Mouse (Mus musculus) embryonic facial prominence, embryonic 10.5 days (tissue): ENCODE measurements around the gene Zfp639. TPM values are rescaled to one million over a fixed set of nuclear protein-coding genes. Genes with fewer than 3 reads are reported as not detected.

Source experiments
- DNase-seq: peaks from one replicate; pipeline ENCODE4 v3.0.0-alpha.2; 2017; ENCODE audit warnings: low spot score
- H3K27ac ChIP-seq: fragments of 300-500 bp; sonication (generic); replicated peaks from 2 replicates; pipeline ENCODE4 v1.5.1; 2016; ENCODE audit warnings: mild to moderate bottlenecking
- H3K27me3 ChIP-seq: fragments of 300-500 bp; sonication (generic); replicated peaks from 2 replicates; pipeline ENCODE4 v1.6.1; 2016; ENCODE audit warnings: low read depth, mild to moderate bottlenecking; ENCODE audit not compliant: poor library complexity, severe bottlenecking
- H3K36me3 ChIP-seq: fragments of 300-500 bp; sonication (generic); replicated peaks from 2 replicates; pipeline ENCODE4 v1.6.1; 2016; ENCODE audit warnings: mild to moderate bottlenecking, moderate library complexity
- H3K4me1 ChIP-seq: fragments of 300-500 bp; sonication (generic); 2 replicates; pipeline ENCODE4 v1.6.1; 2016
- H3K4me3 ChIP-seq: fragments of 300-500 bp; sonication (generic); 2 replicates; pipeline ENCODE4 v1.5.1; 2016; ENCODE audit warnings: mild to moderate bottlenecking, moderate library complexity
- H3K9me3 ChIP-seq: fragments of 300-500 bp; sonication (generic); 2 replicates; pipeline ENCODE4 v1.6.1; 2016; ENCODE audit warnings: mild to moderate bottlenecking
- WGBS: fragments of 180-500 bp; shearing (Covaris S2); methylation state at CpG from one replicate; pipeline ENCODE4 v1.1.7; 2016; 5-methylcytosine and 5-hydroxymethylcytosine counted together
- polyA plus RNA-seq: library from polyadenylated mRNA; unstranded; fragments of >200 nt; fragmentation: Nextera tagmentation; extraction: Ambion mirVana; gene quantifications from 2 replicates; pipeline ENCODE4 v1.2.1, GENCODE M21; 2016

The Zfp639 gene
- polyA plus RNA-seq, 1 experiment from 2014 or later = 40.7 TPM

DNA sequence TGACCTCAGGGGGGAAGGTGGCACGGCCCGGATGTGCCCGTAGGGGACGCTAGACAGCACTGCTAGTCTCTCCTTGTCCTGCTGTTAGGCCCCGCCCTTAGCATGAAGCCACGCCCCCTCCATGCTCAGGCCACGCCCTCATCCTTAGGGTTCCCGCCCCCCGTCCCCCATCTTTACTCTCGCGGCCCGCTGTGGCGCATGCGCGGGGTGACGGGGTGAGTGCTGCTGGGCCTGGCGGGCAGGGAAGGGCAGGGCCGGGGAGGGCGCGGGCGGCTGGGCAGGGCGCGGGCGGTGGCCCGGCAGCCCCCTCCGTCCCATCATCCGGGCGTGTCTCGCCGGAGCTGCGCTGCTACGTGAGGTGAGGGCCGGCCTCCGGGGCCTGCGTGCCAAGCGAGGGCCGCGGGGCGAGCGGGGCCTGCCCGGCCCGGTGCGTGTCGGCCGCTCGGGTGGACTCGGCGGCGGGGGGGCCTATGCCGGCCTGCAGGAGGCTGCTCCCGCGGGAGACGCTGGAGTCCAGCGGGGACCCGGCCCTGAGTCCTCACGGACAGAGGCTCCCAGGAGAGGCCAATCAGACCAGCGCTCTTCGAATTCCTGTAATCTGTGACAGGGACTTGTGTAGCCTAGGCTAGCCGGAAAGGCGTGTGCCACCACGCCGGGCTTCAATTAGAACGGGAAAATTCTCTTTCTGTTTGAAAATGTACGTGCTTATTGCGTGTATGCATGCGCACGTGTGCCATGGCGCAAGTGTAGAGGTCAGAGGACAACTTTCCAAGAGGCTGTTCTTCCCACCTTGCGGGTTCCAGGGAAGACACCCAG, 524 bp downstream of the Zfp639 start:
- H3K4me3 ChIP-seq = peak overlapping the region; percentile 87
- DNase-seq = peak; percentile 98
- no peaks in the 10 kb centered on the region for H3K9me3 ChIP-seq
- WGBS = under 1% methylated on average over 67 of the region's 69 CpGs
- H3K27ac ChIP-seq = peak overlapping the region; percentile 94
- H3K27me3 ChIP-seq = no peaks in the 10 kb centered on the region
- peaks cover 35% of the 10 kb centered on the region for H3K4me1 ChIP-seq
- peaks cover 23% of the 10 kb centered on the region for H3K36me3 ChIP-seq

DNA sequence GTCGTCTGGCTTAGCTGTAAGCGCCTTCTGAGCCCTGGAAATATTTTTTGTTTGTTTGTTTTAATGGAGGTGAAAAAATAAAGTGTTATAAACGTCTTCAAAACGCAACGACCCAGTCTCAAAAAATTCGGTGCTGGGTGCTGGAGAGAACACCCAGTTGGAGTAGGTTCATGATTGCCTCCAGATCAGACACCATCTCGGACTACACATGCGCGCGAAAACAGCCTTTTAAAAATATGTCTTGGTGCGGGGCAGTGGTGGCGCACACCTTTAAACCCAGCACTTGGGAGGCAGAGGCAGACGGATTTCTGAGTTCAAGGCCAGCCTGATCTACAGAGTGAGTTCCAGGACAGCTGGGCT, 1.1 kb downstream of the Zfp639 start:
- WGBS = 8% methylated on average over 13 of the region's 13 CpGs
- H3K27ac ChIP-seq = peak overlapping the region; percentile 94
- peak overlapping the region; percentile 87 for H3K4me3 ChIP-seq
- no peaks in the 10 kb centered on the region for H3K9me3 ChIP-seq
- no peak for DNase-seq
- H3K36me3 ChIP-seq = peaks cover 28% of the 10 kb centered on the region
- peaks cover 35% of the 10 kb centered on the region for H3K4me1 ChIP-seq
- H3K27me3 ChIP-seq = no peaks in the 10 kb centered on the region

DNA sequence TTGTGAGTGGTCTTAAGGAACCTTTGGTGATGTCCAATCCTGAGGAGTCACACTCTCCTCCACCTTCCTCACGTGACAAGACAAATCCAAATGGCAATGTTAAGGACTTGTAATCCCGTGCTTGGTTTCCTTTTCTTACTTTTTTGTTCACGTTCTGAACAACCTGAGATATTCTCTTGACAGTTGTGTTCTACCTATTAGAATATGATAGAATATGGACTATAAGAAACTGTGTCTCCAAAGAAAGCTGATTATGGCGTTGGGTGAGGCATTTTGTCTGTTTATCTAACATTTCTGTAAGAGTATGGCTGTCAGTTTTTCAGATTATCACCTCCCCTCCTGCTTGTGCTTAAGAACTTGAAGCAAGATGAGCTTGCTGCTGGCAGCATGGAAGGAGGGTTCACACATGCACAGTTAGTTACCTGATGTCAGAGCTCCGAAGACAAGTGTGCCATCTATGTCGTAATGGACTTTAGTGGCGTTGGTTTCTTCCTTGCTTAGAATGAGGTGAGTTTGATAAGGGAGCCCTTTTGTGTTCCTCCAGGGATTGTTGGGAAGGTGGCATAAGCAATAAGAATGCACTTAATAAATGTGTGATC, 2.7 kb downstream of the Zfp639 start:
- Histone ChIP-seq H3K27me3 (no peaks in the 10 kb centered on the region), H3K36me3 (peaks cover 45% of the 10 kb centered on the region), H3K4me1 (peaks cover 31% of the 10 kb centered on the region), H3K9me3 (no peaks in the 10 kb centered on the region), H3K27ac (no peak overlapping the region), H3K4me3 (no peak overlapping the region)
- no peak for DNase-seq
- 91% methylated on average over 7 of the region's 7 CpGs for WGBS

DNA sequence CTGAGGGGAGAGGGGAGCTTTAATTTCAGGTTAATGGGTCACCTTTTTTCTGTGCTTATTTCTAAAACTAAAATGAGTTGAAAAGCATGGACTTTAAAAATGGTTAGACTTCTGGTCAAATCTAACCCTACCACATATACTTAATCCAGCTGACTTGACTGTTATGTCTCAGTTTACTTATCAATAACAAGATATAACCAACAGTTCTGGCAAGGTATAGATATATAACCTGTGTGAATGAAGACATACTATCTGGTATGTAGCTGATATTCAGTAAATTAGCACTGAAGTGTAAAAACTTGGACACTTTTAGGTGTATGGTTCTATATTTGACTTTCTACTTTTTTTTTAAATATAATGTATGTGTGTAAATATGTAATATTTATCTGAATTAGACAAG, 3.5 kb downstream of the Zfp639 start:
- DNase-seq = no peak
- H3K4me3 ChIP-seq = no peak overlapping the region
- no peak overlapping the region for H3K27ac ChIP-seq
- peaks cover 51% of the 10 kb centered on the region for H3K36me3 ChIP-seq
- no peaks in the 10 kb centered on the region for H3K9me3 ChIP-seq
- H3K4me1 ChIP-seq = peaks cover 29% of the 10 kb centered on the region
- no peaks in the 10 kb centered on the region for H3K27me3 ChIP-seq

DNA sequence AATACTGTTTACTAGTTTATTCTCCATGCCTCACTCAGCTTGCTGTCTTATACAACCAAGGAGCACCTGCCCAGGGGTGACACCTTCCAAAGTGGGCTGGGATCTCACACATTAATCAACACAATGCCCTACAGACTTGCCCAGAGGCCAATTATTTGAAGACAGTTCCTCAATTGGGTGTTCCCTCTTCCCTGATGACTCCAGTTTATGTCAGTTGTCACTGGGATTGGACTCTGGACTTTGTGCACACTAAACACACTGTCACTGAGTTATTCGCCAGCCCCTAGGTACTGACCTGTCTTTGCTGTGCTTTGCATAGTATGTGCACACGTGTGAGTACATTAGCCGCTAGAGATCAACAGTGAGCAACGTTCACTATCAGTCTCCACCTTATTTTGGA, 17.1 kb downstream of the Zfp639 start:
- DNase-seq = no peak
- peaks cover 5% of the 10 kb centered on the region for H3K4me1 ChIP-seq
- peaks cover 13% of the 10 kb centered on the region for H3K9me3 ChIP-seq
- H3K4me3 ChIP-seq = no peak overlapping the region
- H3K27ac ChIP-seq = no peak overlapping the region
- no peaks in the 10 kb centered on the region for H3K27me3 ChIP-seq
- peaks cover 41% of the 10 kb centered on the region for H3K36me3 ChIP-seq
- WGBS = 94% methylated on average over 4 of the region's 4 CpGs

DNA sequence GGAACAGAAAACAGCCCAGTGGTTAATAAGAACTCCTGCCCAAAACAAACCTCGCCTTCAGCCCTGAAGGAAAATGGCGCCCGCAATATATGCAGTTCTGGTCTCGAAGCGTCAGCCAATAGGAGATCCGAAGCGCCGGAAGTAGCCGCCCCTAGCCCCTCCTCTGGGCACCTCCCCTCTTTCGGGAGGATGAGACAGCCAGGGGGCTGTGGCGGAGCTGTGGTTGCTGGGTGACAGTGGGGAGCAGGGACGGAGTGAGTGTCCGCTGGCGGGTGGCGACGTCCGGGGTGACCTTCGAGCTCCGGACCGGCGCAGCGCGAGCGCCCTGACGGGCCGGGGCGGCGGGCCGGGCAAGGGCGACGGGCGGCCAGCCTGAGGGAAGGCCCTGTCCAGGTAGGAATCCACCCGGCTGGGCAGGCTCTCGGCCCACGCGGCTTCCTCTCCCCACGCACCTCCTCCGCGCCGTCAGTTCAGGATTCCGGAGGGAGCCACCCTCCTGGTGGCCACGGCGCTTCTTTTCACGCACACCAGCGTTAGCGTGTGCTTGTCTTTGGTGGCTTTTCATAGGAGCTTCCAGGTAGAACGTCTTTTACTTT, 19.3 kb downstream of the Zfp639 start, which contains the start of gene Mfn1:
Mfn1 (plus strand) TSS at position 163 of the 596 bp plus-strand sequence.
- DNase-seq = peak; percentile 94
- under 1% methylated on average over 47 of the region's 47 CpGs for whole genome bisulfite sequencing
- Histone ChIP-seq H3K9me3 (peaks cover 13% of the 10 kb centered on the region), H3K4me1 (peaks cover 5% of the 10 kb centered on the region), H3K36me3 (peaks cover 37% of the 10 kb centered on the region), H3K4me3 (peak within 1 kb of the TSS; percentile 85), H3K27me3 (no peaks in the 10 kb centered on the region), H3K27ac (peak within 1 kb of the TSS; percentile 83)

DNA sequence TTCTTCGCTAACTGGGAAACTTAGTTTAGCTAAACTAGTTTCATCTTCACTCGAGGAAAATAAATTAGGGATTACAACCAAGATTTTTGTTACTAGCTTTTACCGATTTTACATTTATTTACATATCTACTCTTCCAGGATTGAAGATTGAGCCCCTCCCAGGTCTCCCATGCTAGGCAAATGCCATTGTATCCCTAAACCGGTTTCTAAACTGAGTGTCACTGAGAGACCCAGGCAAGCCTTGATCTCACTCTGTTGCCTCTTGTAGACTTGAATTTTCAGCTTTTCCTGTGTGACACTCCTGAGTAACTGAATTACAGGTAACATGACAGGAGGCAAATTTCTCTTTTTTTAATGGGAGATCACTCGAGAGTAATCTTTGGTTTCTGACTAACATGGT, 20.0 kb downstream of the Zfp639 start:
- peaks cover 5% of the 10 kb centered on the region for H3K4me1 ChIP-seq
- 15% methylated on average over 5 of the region's 5 CpGs for WGBS
- peak overlapping the region; percentile 83; the same call in 1 of the 2 replicates for H3K27ac ChIP-seq
- no peak for DNase-seq
- peaks cover 38% of the 10 kb centered on the region for H3K36me3 ChIP-seq
- peak overlapping the region; percentile 85 for H3K4me3 ChIP-seq
- no peaks in the 10 kb centered on the region for H3K27me3 ChIP-seq
- H3K9me3 ChIP-seq = peaks cover 13% of the 10 kb centered on the region

DNA sequence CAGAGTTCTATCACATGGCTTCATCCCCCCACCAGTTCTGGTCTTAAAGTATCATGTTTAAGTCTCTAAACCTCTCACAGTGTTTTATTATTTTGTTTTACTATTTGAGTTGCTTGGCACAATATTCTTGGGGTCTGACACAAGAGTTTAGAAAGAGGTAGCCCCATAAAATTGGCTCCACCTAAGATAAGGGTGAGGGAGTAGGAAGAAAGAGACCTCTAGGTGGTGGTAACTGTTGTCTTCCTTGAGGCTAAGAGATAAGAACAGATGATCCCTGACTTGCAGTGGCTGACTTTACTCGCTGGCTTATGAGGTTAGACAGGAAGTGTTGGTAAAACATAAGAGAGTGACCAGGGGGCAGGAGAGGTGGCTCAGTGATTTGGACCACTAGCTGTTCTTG, 25.6 kb downstream of the Zfp639 start:
- H3K27ac ChIP-seq = no peak overlapping the region
- H3K27me3 ChIP-seq = no peaks in the 10 kb centered on the region
- no peak overlapping the region for H3K4me3 ChIP-seq
- no peaks in the 10 kb centered on the region for H3K9me3 ChIP-seq
- no peak for DNase-seq
- H3K4me1 ChIP-seq = no peaks in the 10 kb centered on the region
- H3K36me3 ChIP-seq = peaks cover 81% of the 10 kb centered on the region
- 75% methylated on average over 1 of the region's 1 CpGs for WGBS

DNA sequence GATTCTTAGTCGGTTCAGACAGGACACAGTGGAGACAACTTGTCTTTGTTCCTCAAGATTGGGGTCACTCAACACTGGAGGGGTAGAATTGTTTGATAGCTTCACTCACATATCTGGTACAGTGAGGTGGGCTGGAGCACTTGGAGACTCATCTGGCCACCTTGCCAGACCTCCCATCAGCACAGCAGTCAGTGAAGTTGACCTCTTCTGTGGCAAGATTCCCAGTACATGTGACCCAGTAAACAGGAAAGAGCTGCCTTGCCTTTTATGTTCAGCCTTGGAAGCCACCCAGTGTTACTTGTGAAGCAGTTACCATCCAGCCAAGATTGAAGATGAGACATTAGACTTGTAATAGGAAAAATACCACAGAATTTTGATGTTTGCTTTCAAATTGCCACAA, 27.5 kb downstream of the Zfp639 start:
- Histone ChIP-seq H3K27ac (no peak overlapping the region), H3K4me1 (no peaks in the 10 kb centered on the region), H3K4me3 (no peak overlapping the region), H3K27me3 (no peaks in the 10 kb centered on the region), H3K9me3 (no peaks in the 10 kb centered on the region), H3K36me3 (peaks cover 80% of the 10 kb centered on the region)
- 78% methylated on average over 1 of the region's 1 CpGs for whole genome bisulfite sequencing
- DNase-seq = no peak

DNA sequence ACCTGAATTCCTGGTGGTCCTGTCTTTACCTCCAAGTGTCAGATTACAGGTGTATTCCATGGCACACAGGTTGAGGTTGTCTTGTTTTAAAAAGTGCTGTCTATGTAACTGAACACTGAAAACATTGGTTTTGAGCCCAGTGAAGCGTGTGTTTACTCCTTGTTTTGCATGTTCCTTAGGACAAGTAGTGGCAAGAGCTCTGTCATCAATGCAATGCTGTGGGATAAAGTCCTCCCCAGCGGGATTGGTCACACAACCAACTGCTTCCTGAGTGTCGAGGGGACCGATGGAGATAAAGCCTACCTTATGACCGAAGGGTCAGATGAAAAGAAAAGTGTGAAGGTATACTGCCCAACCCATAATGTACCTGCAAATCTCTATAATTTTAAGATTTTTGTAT, 28.0 kb downstream of the Zfp639 start:
- Histone ChIP-seq H3K27ac (no peak overlapping the region), H3K36me3 (peaks cover 82% of the 10 kb centered on the region), H3K27me3 (no peaks in the 10 kb centered on the region), H3K4me1 (no peaks in the 10 kb centered on the region), H3K4me3 (no peak overlapping the region), H3K9me3 (no peaks in the 10 kb centered on the region)
- WGBS = 86% methylated on average over 5 of the region's 5 CpGs
- no peak for DNase-seq

DNA sequence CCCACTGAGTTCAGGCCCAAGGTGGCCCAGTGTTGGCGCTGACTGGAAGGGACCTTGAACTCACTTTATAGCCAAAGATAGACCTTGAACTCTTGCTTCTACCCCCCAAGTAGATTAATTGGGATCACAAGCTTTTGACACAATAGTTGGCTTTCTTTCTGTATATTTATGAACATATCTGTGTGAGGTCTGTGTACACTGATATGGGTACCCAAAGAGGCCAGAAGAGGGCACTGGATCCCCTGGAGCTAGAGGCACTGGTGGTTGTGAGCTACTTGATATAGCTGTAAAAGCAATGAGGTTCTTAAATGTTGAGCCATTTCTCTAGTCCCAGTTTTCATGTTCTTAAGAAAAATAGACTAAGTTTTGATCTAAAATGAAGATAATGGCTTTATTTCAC, 43.0 kb downstream of the Zfp639 start:
- H3K4me3 ChIP-seq = no peak overlapping the region
- H3K27ac ChIP-seq = no peak overlapping the region
- no peaks in the 10 kb centered on the region for H3K27me3 ChIP-seq
- H3K4me1 ChIP-seq = no peaks in the 10 kb centered on the region
- peak; percentile 17 for DNase-seq
- no peaks in the 10 kb centered on the region for H3K9me3 ChIP-seq
- H3K36me3 ChIP-seq = peaks cover 53% of the 10 kb centered on the region
- WGBS = 90% methylated on average over 1 of the region's 1 CpGs

DNA sequence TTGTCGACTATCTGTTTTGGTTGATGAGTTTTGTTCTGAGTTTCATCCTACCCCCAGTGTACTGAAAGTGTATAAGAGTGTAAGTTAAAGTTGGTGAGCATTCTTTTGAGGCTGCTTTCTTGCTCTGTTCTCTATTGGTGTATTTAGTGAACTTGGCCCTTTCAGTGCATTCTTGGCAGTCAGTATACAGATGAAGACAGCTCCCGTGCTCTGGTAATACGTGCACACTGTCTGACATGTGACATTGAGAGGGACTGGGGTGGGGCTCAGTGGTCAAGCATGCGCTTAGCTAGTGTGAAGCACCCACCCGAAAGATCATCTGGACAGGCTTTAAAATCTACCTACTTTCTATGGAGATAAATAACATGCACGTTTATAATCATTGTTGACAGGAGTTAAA, 53.3 kb downstream of the Zfp639 start:
- Histone ChIP-seq H3K27me3 (no peaks in the 10 kb centered on the region), H3K36me3 (peaks cover 71% of the 10 kb centered on the region), H3K4me1 (no peaks in the 10 kb centered on the region), H3K9me3 (peaks cover under 1% of the 10 kb centered on the region; the same call in 1 of the 2 replicates), H3K4me3 (no peak overlapping the region), H3K27ac (no peak overlapping the region)
- whole genome bisulfite sequencing = 93% methylated on average over 6 of the region's 6 CpGs
- DNase-seq = no peak
